Mouse (Mus musculus) left cerebral cortex, postnatal 36 days (tissue): ENCODE measurements around the gene Lrrc46. TPM values are rescaled to one million over a fixed set of nuclear protein-coding genes. Genes with fewer than 3 reads are reported as not detected.

Experiments used
- DNase-seq, 2 experiments: peaks; one replicate each; pipeline ENCODE4 v3.0.0; 2021 to 2022; ENCODE audit warnings: low spot score in 2 of 2, mixed read lengths in 1 of 2
- intact Hi-C: fragments of 180-260 bp; cut with DNase I; formaldehyde crosslinking; loops from one replicate; pipeline ENCODE4 v1.15.1; 2025
- total RNA-seq, 2 experiments: library from RNA; stranded (reverse); gene quantifications; 2 replicates each; pipeline ENCODE4 v1.2.3; 2021

Lrrc46 gene
- total RNA-seq, 2 experiments from 2014 or later: 0.32 to 0.59 TPM

DNA sequence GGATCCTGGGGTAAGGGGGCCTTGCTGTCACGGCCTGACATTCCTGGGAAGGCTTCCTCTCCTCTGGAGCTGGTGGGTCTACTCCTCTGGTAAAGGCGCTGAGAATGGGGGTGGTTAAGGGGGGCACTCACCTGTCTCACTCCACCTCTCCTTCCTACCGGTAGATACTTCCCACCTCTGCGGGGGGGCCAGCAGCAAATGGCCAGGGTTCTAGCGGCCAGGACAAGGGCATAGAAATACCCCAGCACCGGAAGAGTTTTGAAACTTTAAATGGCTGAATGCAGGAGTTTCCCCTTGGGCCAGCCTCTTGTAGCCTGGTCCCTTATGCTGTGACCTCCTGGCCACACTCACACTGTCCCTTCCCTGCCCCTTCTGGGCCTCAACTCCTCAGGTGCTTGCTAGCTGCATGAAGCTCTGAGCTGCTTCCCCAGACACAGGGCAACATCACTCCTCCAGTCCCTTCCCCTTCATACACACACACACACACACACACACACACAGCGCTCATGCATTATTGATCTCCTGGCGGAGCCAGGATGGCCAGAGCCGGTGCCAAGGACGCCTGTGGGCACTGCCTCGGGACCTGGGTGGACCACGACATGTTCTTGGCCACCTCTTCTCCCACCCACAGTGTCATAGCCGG lies 9.9 kb upstream of the Lrrc46 start:
- no peak for DNase-seq
- intact Hi-C loops: no loop called here

DNA sequence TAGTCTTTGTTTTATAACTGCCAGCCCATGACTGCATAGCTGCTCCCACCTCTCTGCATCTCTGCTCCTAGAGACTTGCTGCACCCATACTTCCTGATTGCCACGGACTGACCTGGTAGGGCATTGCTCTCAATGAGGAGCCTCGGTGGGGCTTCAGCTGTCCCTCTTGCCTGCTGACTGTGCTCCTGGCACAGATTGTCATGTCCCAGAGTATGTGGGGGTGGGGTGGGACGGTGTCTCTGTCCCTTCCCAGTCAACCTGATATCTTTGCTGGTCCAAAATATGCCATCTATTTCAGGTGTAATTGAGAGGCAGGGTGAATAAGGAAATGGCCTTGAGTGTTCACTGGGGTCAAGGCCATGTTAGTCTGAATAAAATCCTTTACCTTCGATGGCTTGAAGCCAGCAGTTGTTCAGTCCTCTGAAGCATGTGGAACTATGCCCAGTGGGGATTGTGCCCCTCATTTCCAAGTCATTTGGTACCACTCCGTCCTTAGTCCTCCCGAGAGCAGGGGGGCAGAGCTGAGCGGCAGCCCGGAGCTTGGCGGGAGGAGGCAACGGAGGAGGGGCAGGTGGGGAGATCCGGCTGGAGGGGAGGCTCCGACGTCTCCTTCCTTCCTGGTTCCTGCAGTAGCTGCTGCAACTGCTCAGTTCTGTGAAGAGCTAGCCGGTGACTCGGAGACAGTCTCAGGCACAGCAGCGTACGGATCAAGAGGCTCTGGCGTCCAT lies 9.2 kb upstream of the Lrrc46 start, which contains the start of gene Osbpl7:
TSS of gene Osbpl7 (plus strand) at position 413 of the 728 bp plus-strand sequence.
- intact Hi-C loops: no loop called here
- peak; percentile 72 to 73 for DNase-seq

DNA sequence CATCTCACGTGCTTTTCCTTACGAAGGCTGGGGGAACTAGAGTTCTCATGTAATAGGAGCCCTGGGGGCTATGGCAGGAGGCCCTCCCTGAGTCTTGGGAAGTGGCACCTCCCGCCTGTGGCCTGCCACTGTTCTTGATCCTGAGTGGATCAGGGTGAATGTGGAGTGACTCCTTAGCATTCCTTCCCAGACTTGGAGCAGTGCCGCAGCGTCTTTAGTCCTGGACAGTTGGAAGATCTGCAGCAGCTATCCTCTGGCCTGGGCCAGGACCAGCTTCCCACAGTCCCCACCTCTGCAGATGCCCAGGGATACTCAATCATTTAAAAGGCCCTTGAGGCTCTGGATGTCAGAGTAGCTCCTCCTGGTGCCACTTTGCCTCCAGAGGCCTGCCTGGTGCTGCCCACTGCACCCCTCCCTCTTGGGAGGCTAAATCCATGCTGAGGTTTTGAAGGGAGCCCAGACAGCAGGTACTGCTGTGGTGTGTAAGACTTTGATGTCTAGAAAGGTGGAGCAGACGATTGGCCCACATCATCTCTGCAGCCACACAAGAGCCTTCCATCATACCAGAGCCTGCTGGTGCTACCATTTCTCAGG lies 8.4 kb upstream of the Lrrc46 start:
- DNase-seq: no peak
- intact Hi-C loops: no loop called here

DNA sequence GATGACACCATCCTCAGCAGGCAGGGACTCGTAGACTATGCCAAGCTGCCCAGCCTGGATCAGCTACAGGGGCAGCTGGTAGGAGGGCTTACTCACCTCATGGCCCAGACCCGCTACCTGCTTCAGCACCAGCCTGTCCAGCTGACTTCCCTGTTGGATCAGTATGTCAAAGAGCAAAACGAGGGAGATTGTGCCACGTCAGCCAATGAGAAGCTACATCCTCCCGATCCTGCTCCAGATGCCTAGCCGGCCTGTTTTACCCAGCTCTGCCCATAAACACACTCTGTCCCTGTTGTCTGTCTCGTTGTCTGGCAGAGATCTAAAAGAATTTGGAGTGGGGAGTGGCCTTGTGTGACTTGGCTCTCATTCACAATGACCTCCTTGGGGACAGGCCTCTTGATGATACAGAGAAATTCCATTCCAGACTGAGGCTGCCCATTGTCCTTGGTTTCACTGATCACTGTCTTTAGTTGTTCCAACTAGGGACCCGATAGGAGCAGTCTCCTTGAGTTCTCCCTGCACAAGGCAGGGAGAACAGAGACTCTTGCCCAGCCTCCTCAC lies 7.0 kb upstream of the Lrrc46 start:
- intact Hi-C loops: no loop called here

DNA sequence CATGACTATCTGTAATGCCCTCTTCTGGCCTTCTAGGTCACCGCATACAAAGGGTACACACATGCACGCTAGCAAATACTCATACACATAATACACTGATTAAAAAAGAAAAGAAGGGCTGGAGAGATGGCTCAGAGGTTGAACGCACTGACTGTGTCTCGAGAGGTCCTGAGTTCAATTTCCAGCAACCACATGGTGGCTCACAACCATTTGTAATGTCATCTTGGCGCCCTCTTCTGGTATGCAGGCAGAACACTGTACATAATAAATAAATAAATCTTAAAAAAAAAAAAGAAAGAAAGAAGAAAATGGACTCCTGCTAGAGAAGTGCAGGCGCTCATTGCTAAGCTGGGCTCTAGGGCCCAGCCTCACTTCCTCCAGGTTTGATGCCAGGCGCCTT lies 4.7 kb upstream of the Lrrc46 start:
- DNase-seq: no peak
- intact Hi-C loops: no loop called here

More for the DNA sequence above, 7.0 kb upstream of the Lrrc46 start:
- DNase-seq: no peak

DNA sequence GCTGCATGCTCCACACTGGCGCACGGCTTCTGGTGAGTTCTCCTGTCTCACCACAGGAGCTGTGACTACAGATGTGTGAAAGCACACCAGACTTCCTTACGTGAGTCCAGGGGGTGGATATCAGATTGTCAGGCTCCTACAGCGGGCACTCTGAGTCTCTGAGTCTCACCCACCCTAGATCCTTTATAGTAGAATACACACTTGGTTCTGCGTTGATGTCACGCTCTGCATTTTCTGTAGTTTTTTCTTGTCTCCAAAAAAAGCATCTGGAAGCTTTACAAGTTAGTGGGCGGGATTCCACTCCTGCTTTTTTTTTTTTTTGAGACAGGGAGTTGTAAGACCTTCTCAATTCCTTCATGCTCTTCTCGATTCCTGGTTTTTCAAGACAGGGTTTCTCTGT lies 3.7 kb upstream of the Lrrc46 start:
- intact Hi-C loops: no loop called here
- DNase-seq: no peak

DNA sequence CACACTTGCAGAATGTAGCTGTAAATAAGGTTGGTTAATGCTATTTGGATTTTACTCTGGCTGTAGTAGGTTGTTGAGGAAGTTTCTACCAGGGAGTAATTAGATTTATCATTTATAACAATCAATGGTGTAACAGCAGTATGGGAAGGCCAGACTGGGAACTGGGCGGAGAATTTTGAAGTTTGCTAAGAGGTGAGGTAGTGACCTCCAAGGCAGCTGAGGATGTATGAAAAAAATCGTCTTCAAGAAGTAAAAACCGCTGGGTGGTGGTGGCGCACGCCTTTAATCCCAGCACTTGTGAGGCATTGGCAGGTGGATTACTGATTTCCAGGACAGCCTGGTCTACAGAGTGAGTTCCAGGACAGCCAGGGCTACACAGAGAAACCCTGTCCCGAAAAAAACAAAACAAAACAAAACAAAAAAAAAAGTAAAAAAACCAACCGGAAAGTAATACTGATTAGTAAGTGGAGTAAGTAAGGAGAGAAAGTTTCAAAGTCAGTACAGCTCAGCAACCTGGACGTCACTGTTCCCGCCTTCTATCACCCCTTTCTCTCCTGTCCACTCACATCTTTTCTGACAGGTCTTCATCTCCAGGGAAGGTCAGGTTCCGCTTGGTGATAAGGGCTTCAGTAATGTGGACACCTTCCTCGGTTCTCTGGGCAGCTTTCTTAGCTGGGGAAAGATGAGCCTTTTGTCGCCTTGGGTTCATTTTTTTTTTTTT lies 746 bp downstream of the Lrrc46 start:
- intact Hi-C loops: no loop called here
- no peak for DNase-seq

DNA sequence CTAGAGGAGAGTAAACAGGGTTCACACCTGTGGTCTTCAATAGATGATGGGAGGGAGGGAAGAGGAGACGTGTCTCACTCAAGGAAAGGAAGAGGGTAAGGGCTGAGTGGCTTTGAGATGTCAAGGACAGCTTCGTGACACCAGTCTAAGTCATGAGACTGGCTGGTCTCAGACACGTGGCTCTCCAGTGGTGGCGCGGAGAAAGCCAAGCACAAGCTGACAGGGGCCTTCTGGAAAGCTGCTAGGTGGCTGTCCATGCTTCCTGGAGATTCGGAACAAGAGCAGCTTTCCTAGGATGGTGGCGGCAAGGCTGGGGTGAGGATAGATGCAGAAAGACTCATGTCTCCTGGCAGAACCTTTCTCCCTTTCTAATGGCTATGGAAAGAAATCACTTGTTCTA lies 2.3 kb downstream of the Lrrc46 start:
- DNase-seq: no peak
- intact Hi-C loops: no loop called here

DNA sequence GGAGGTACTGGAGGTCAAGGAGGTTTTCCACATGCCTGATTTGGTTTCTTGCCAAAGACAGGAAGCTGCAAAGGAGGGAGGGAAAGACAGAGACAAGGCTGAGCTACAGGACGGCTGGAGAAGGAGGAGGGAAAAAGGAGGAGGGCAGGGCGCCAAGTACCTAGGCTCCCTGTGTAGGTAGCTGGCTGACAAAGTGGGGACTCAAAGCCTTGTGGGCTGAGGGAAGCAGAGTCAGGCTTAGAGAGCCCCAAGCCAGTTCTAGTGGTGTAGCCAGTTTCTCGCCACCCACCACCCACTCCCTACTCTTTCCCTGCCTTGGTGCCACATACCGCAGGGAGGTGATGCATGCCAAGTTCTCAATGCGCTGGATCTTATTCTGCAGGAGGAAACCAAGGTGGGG lies 5.1 kb downstream of the Lrrc46 start:
- intact Hi-C loops: no loop called here
- DNase-seq: peak; percentile 53 to 78

DNA sequence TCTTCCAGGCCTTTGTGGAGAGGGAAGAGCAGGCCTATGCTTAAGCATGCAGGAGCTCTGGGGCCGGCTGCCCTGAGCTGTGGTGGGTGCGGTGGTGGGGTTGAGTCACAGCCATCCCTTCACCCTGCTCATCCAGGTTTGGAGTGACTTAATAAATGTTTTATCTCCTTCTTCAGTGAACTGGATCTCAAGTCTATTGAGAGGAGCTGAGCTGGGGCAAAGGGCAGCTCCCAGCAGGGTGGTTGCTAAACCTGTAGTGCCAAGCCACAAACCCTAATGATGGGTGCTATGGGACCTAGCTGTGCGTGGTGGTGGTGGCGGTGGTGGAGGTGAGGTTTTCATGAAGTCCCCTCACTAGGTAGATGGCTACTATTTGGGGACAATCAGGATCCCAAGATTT lies 7.4 kb downstream of the Lrrc46 start:
- intact Hi-C loops: no loop called here
- DNase-seq: no peak

DNA sequence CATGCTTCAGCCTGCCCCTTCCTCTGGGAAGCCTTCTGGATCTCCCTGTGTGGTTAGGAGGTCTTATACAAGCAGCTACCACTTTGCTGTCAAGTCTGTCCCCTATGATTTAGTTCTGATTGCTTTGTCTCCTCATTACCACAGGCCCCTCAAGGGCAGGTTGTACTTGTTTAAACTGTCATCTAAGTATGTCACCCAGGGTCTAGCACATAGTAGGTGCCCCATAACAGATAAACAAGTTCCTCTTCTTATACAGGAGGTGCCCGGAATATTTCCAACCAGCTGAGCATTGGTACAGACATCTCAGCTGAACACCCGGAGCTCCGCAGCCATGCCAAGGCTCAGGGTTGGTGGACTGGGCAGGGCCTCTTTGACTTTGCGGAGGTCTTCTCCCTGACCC lies 8.7 kb downstream of the Lrrc46 start:
- intact Hi-C loops: no loop called here
- no peak for DNase-seq

DNA sequence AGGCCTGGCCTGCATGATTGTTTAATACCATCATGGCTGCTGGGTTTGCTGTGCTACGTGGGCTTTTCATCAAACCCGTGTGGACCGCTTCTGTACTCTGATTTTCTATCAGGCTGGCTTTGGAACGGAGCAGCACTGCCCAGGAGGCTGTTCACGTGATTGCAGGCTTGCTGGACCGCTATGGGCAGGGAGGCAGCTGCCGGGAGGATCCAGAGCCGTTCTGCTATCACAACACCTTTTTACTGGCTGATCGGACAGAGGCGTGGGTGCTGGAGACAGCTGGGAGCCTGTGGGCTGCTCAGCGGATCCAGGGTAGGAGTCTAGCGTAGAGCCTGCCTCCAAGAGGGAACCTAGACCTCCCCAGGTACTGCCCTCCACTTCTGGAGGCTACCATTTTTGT lies 9.2 kb downstream of the Lrrc46 start:
- DNase-seq: no peak
- intact Hi-C loops: no loop called here

DNA sequence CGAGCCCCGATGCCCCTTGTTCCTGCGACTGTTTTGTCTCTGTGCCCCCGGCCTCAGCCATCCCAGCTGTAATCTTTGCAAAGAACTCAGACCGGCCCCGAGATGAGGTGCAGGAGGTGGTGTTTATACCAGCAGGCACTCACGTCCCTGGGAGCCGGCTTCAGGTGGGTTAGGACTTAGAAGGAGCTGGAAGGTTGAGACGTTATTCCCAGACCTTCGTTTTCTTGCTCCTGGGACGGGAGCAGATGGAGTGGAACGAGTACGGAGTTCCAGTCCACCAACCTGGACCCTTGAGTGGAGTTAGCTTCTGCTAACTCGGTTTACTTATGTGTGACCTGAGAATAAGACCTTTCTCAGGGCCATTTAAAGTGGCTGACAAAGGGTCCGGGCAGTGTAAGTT lies 10.8 kb downstream of the Lrrc46 start:
- intact Hi-C loops: no loop called here
- no peak for DNase-seq

DNA sequence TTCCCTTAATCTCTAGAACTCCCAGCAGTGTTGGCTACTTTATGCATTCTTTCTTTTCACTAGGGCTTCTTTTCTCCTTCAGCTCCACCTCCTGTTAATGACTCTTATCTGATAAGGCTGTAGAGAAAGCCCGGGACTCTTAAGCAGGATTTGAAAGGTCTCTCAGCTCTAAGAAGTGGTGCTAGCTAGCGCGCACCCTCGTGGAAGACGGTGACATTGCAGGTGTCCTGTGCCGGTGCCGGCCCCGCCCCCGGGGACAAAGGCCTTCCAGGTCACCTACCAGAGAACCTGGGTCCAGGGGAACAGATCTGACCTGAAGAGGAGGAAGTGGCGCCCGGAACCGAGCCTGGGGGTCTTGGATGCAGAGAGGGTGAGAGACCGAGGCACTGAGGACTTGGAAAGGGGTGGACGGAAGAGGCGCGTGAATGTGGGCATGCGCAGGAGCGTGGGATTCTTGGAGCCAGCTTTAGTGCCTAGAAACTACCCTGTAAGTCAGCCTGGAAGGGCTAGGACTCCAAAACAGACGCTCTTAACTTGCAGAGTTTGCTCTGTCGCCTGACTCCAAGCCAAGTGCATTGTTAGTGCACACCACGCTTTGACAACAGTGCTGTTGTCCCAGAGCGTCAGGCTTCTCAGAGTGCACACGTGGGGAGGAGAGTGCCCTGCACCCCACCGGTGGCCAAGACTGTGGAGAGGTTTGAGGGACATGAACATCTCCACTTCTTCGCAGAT lies 11.4 kb downstream of the Lrrc46 start, which contains the start of gene Scrn2:
TSS of gene Scrn2 (plus strand) at position 253 of the 732 bp plus-strand sequence.
- DNase-seq: peak; percentile 74 to 75
- intact Hi-C loops: no loop called here

DNA sequence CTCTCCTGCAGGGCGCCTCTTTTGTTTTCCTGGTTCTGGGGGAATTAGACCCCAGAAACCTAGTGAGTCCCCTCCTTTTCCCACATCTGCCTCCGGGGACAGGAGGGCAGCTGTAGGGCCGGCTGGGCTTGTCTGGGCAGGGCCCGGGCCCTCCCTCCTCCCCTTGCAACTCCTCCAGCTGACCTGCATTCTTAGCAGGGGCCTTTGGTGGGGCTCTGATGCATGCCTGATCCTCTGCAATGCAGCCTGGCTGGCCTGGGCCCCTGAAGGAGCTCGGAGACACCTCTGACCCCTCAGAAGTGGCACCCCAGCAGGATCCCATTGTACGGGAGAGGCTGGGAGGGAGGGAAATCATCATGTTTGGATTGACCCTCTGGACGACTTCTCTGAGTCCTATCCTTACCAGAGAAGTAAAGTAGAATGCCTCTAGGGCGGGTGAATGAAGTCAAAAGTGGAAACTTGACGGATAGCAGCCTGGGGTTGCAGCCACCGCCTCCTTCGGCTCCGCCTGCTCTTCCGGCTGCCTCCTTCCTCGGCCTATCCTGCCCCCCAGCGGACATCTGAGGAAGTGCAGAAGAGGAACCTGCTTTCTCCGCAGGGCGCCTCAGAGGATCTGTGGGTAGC lies 15.4 kb downstream of the Lrrc46 start:
- peak; percentile 79 to 84 for DNase-seq
- intact Hi-C loops: loop anchor here (1.0 kb wide), 1 partner anchor 44 kb away; the partner anchor contains the start of gene Sp2

DNA sequence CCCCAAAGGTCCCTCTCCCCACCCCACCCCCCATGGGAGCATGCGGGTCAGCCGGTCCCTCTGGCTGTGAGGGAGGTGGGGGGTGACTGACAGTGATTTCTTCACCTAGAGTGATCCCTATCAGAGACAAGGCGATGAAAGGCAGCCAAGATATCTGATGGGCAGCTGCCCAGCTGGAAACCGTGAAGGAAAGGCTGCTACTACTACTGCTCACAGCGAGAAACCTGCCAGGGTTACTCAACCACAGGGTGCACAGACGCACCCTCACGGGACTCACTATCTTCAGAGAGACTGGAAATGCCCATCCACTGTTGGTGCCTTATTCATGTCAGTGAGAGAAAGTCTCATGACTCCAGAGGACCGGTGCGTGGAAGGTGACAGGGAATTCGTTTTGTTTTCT lies 16.2 kb downstream of the Lrrc46 start:
- intact Hi-C loops: loop anchor here (5.0 kb wide), 1 partner anchor 158 kb away; no protein-coding TSS in a partner anchor
- DNase-seq: no peak

DNA sequence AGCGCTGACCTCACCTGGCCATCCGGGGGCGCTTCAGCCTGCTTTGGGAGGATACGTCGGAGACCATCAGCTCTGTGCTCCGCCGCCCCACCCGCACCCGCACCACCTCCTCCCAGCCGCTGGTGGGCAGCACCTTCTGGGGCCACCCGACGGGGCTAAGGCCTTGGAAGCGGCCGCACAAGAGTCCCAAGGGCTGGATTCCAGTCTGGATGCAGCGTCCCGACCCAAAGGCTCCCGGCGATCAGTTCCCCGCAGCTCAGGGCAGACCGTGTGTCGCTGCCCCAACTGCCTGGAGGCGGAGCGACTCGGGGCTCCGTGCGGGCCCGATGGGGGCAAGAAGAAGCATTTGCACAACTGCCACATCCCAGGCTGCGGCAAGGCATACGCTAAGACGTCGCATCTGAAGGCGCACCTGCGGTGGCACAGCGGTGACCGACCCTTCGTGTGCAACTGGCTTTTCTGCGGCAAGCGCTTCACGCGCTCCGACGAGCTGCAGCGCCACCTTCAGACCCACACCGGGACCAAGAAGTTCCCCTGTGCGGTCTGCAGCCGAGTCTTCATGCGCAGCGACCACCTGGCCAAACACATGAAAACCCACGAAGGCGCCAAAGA lies 19.2 kb downstream of the Lrrc46 start:
- intact Hi-C loops: loop anchor here (2.0 to 5.0 kb wide), 2 partner anchors 105 to 155 kb away; partner anchors contain the start of gene Cdk5rap3
- DNase-seq: peak; percentile 53 to 56

DNA sequence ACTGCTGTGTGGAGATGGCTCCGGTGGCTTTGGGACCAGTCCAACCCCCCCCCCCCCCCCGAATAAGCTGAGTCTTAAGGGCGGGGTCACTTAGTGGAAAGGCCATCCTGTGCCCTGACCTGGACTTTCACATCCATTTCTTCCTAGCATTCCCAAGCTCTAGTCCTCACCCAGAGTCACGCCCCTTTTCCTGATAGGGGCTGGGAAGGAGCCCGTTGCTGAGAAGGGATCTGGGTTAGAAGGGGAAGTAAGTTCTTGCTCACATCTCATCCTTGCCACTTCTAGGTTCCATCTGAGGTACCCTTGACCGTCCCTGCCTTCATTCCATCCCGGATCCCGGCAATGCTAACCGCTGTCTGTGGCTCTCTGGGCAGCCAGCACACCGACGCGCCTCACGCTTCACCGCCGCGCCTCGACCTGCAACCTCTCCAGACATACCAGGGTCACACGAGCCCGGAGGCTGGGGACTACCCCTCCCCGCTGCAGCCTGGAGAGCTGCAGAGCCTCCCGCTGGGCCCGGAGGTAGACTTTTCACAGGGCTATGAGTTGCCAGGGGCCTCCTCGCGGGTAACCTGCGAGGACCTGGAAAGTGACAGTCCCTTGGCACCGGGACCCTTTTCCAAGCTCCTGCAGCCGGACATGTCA lies 20.0 kb downstream of the Lrrc46 start:
- intact Hi-C loops: loop anchor here (5.0 kb wide), 1 partner anchor 154 kb away; no protein-coding TSS in a partner anchor
- DNase-seq: no peak
